31 mouse cellular contexts compared by ENCODE assay signal in genomic region chr11:56952357-56952756, GRCm38 (mm10). TPM values are rescaled to one million over a fixed set of nuclear protein-coding genes. Genes with fewer than 3 reads are reported as not detected.
A peak's percentile ranks its signal among the peaks of the same experiment; 100 is the strongest.
DNase-seq lines count a peak whose midpoint lies in the region; ATAC-seq lines count a peak whose summit lies in the region.
"Had no signal": no experiment of that assay in that cellular context is flagged by ENCODE, and none has a peak within 500 bp of the region (broad histone marks: within the 10 kb centered on the region; RNA-seq: fewer than 3 reads in every experiment).

No protein-coding gene starts in this region.

- no peak overlapping the region for H3K27ac ChIP-seq in heart, embryonic 12.5 days (ENCODE audit: poor library complexity, severe bottlenecking)
- H3K27ac ChIP-seq in lung, embryonic 16.5 days (ENCODE audit: low read length): no peak overlapping the region
- H3K27ac ChIP-seq: hindbrain, embryonic 12.5 days; hindbrain, postnatal 0 days; intestine, embryonic 15.5 days; kidney, postnatal 0 days; liver, embryonic 14.5 days; neural tube, embryonic 15.5 days had no signal

- H3K4me2 ChIP-seq in heart, embryonic 12.5 days: no peak overlapping the region
- H3K4me2 ChIP-seq in lung, embryonic 16.5 days (ENCODE audit: low read depth, low read length): no peak overlapping the region
- H3K4me2 ChIP-seq: hindbrain, embryonic 12.5 days; intestine, embryonic 15.5 days; neural tube, embryonic 15.5 days had no signal

- WGBS in heart, embryonic 12.5 days: 64% methylated on average over 2 of the region's 2 CpGs
- WGBS in lung, embryonic 16.5 days: 47% methylated on average over 2 of the region's 2 CpGs

- H3K4me3 ChIP-seq in heart, embryonic 12.5 days: no peak overlapping the region
- no peak overlapping the region for H3K4me3 ChIP-seq in lung, embryonic 16.5 days (ENCODE audit: low read length)
- H3K4me3 ChIP-seq: hindbrain, embryonic 12.5 days; intestine, embryonic 15.5 days; neural tube, embryonic 15.5 days had no signal

- no peaks in the 10 kb centered on the region for H3K36me3 ChIP-seq in heart, embryonic 12.5 days
- H3K36me3 ChIP-seq in lung, embryonic 16.5 days (ENCODE audit: control insufficient read depth, insufficient read depth, low read length): no peaks in the 10 kb centered on the region
- H3K36me3 ChIP-seq: hindbrain, embryonic 12.5 days; intestine, embryonic 15.5 days; neural tube, embryonic 15.5 days had no signal

- H3K4me1 ChIP-seq in heart, embryonic 12.5 days (replicated peaks): no peaks in the 10 kb centered on the region
- no peaks in the 10 kb centered on the region for H3K4me1 ChIP-seq in lung, embryonic 16.5 days (replicated peaks; ENCODE audit: control insufficient read depth, insufficient read depth, low read length)
- H3K4me1 ChIP-seq: hindbrain, embryonic 12.5 days; intestine, embryonic 15.5 days; neural tube, embryonic 15.5 days had no signal

- ATAC-seq in heart, embryonic 12.5 days (ENCODE audit: insufficient number of reproducible peaks, low FRiP score): no peak
- peak; percentile 84 for ATAC-seq in lung, embryonic 16.5 days (ENCODE audit: low read depth)
- ATAC-seq: forebrain, embryonic 14.5 days; hindbrain, postnatal 0 days; intestine, embryonic 15.5 days; Patski had no signal

- no peaks in the 10 kb centered on the region for H3K9me3 ChIP-seq in heart, embryonic 12.5 days (replicated peaks)
- no peaks in the 10 kb centered on the region for H3K9me3 ChIP-seq in lung, embryonic 16.5 days (ENCODE audit: control insufficient read depth, low read length)
- H3K9me3 ChIP-seq: hindbrain, embryonic 12.5 days; intestine, embryonic 15.5 days; neural tube, embryonic 15.5 days had no signal

- H3K27me3 ChIP-seq in heart, embryonic 12.5 days (replicated peaks): peaks cover 13% of the 10 kb centered on the region; the same call in 1 of the 2 replicates
- no peaks in the 10 kb centered on the region for H3K27me3 ChIP-seq in lung, embryonic 16.5 days (ENCODE audit: control insufficient read depth, insufficient read depth, low read depth, low read length)
- H3K27me3 ChIP-seq: hindbrain, embryonic 12.5 days; intestine, embryonic 15.5 days; neural tube, embryonic 15.5 days had no signal

- DNase-seq in heart, adult 18-20 months: peak; percentile 8 to 18
- peak; percentile 25 to 35 for DNase-seq in heart, postnatal 10 days
- DNase-seq in lung, postnatal 36 days: peak; percentile 43
- no peak for DNase-seq in left cerebral cortex, postnatal 25 days (ENCODE audit: low spot score in 2 of 2)
- no peak for DNase-seq in embryo, embryonic 10 days (ENCODE audit: low spot score)
- DNase-seq: adrenal gland, postnatal 10 days; cerebellum, adult 8-10 months; cerebellum, postnatal 25 days; gastrocnemius, postnatal 14 days; kidney, adult 2 months; kidney, postnatal 4 days; layer of hippocampus, adult 9-11 months; liver; midbrain, embryonic 14.5 days; retina, postnatal 1 day; right cerebral cortex, postnatal 25 days; spleen, adult 18-20 months; thymus, adult 18-20 months; thymus, postnatal 25 days had no signal

- intact Hi-C loops in heart, postnatal 10 days (cut with DNase I): no loop called here
- intact Hi-C loops in left cerebral cortex, postnatal 25 days (cut with DNase I): no loop called here

- H3K9ac ChIP-seq in heart, embryonic 12.5 days: no peak overlapping the region
- H3K9ac ChIP-seq in lung, embryonic 16.5 days (ENCODE audit: low read length): no peak overlapping the region
- H3K9ac ChIP-seq: hindbrain, embryonic 12.5 days; intestine, embryonic 15.5 days; liver, embryonic 14.5 days; neural tube, embryonic 15.5 days had no signal

RNA-seq across cellular contexts. Expression of gene Gria1, which starts 58.8 kb away (rescaled TPM):
- under 1 TPM; 0.15 to 0.49 TPM for total RNA-seq in heart, adult 18-20 months (2021)
- 2.8 and 3.6 TPM in 2 replicates for polyA plus RNA-seq in heart, embryonic 12.5 days (2016; fragmentation: Nextera tagmentation; extraction: Ambion mirVana)
- total RNA-seq in heart, postnatal 10 days (2021): under 1 TPM; 0.36 to 0.55 TPM
- polyA plus RNA-seq in lung, embryonic 16.5 days (2015; fragmentation: Nextera tagmentation; extraction: Ambion mirVana): 0.89 and 1.6 TPM in 2 replicates
- total RNA-seq in left cerebral cortex, postnatal 25 days (2021): 100 to 1,000 TPM; 217 to 229 TPM
- total RNA-seq: granulocyte monocyte progenitor cell, adult 5-6 weeks; MEL had no signal

Comparison
In these comparisons a context has a peak if more than half of its experiments do, and no peak if none do; other contexts are left out.
1. DNase-seq: peak in heart, adult 18-20 months (2 of 2), heart, postnatal 10 days (2 of 2) and lung, postnatal 36 days (single experiment); none in left cerebral cortex, postnatal 25 days (0 of 2) and embryo, embryonic 10 days (single experiment).
2. RNA of gene Gria1, which starts 58.8 kb away (total RNA-seq): 217 to 229 TPM in left cerebral cortex, postnatal 25 days; 0.36 to 0.55 TPM in heart, postnatal 10 days and 0.15 to 0.49 TPM in heart, adult 18-20 months; every median in the first group is over 100 times any median in the second.